Mouse (Mus musculus) heart, postnatal 0 days (tissue): ENCODE measurements around the gene Dock1. TPM values are rescaled to one million over a fixed set of nuclear protein-coding genes. Genes with fewer than 3 reads are reported as not detected.

ENCODE experiments used
- ATAC-seq: fragments of 200-750 bp; cut with Nextera tagmentation; 2 replicates; pipeline ENCODE4 v1.8.0; 2017; ENCODE audit warnings: low read depth, moderate number of reproducible peaks, moderate library complexity; ENCODE audit not compliant: insufficient read depth
- DNase-seq: peaks from one replicate; pipeline ENCODE4 v3.0.0-alpha.2; 2016; ENCODE audit warnings: low spot score
- H3K27ac ChIP-seq: fragments of 300-500 bp; sonication (generic); 2 replicates; pipeline ENCODE4 v1.5.1; 2014; ENCODE audit warnings: low read depth, mild to moderate bottlenecking
- H3K27me3 ChIP-seq: fragments of 300-500 bp; sonication (generic); 2 replicates; pipeline ENCODE4 v1.6.1; 2014; ENCODE audit warnings: low read length, mixed read lengths; ENCODE audit not compliant: control insufficient read depth, insufficient read depth
- H3K36me3 ChIP-seq: fragments of 300-500 bp; sonication (generic); replicated peaks from 2 replicates; pipeline ENCODE4 v1.6.1; 2014; ENCODE audit warnings: low read length, mixed read lengths; ENCODE audit not compliant: control insufficient read depth, insufficient read depth
- H3K4me1 ChIP-seq: fragments of 300-500 bp; sonication (generic); 2 replicates; pipeline ENCODE4 v1.6.1; 2014; ENCODE audit warnings: antibody characterized with exemption; ENCODE audit not compliant: control insufficient read depth, insufficient read depth
- H3K4me2 ChIP-seq: fragments of 300-500 bp; sonication (generic); 2 replicates; pipeline ENCODE4 v1.6.1; 2014; ENCODE audit warnings: low read depth, mild to moderate bottlenecking, low read length, moderate library complexity
- H3K4me3 ChIP-seq: fragments of 300-500 bp; sonication (generic); 2 replicates; pipeline ENCODE4 v1.5.1; 2014; ENCODE audit warnings: low read depth, low read length
- H3K9ac ChIP-seq: fragments of 300-500 bp; sonication (generic); replicated peaks from 2 replicates; pipeline ENCODE4 v1.6.1; 2014; ENCODE audit warnings: low read depth, low read length, mixed read lengths
- H3K9me3 ChIP-seq: fragments of 300-500 bp; sonication (generic); replicated peaks from 2 replicates; pipeline ENCODE4 v1.6.1; 2016; ENCODE audit warnings: low read length; ENCODE audit not compliant: control insufficient read depth
- CTCF ChIP-seq: IDR thresholded peaks from 2 replicates; pipeline ENCODE4 v1.5.1; 2016; ENCODE audit warnings: antibody characterized with exemption, control low read depth, low read depth
- EP300 ChIP-seq: IDR thresholded peaks from 2 replicates; pipeline ENCODE4 v1.6.1; 2016; ENCODE audit warnings: antibody characterized with exemption, low read depth
- WGBS: fragments of 180-500 bp; shearing (Covaris S2); extraction: QIAGEN DNeasy Blood & Tissue Kit; methylation state at CpG from one replicate; pipeline ENCODE4 v1.1.7; 2014; 5-methylcytosine and 5-hydroxymethylcytosine counted together
- polyA plus RNA-seq: library from polyadenylated mRNA; unstranded; fragments of >200 nt; fragmentation: Nextera tagmentation; extraction: Ambion mirVana; gene quantifications from 2 replicates; pipeline ENCODE4 v1.2.1, GENCODE M21; 2015
- total RNA-seq: library from RNA; depleted of rRNA; stranded (reverse); fragments of >200 nt; gene quantifications from 2 replicates; pipeline ENCODE4 v1.2.3, GENCODE M21; 2014; ENCODE audit warnings: low replicate concordance

The Dock1 gene
- total and polyA plus RNA-seq, 2 experiments from 2014 or later, result 9.7 to 15.2 TPM

DNA sequence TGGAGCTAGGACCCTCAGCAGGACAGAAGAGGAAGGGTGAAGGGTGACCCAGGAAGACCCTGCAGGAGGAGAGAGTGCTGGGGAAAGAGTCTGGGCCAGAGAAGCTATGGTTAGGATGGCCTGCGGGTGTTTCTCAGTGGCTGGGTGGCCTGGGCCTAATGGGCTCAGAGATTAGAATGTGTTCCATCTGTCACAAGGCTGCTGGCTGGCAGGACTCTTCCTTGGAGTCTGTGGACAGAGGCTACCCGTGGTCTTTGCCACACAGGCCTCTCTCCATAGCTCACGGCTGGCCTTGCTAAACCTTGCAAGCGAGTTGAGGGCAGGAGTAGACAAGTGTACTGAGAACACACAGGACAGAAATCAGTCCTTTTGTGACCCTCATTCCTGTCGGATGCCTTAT is 32.0 kb downstream of the Dock1 start:
- no peak for ATAC-seq
- H3K4me2 ChIP-seq, result no peak overlapping the region
- no peak overlapping the region for H3K27ac ChIP-seq
- H3K9me3 ChIP-seq, result no peaks in the 10 kb centered on the region
- 58% methylated on average over 5 of the region's 5 CpGs for WGBS
- H3K27me3 ChIP-seq, result no peaks in the 10 kb centered on the region
- no peak for TF ChIP-seq CTCF
- H3K4me3 ChIP-seq, result no peak overlapping the region
- DNase-seq, result no peak
- 0 out of 2 replicates have a peak, but pooled peaks cover 7% of the 10 kb centered on the region for H3K4me1 ChIP-seq
- H3K36me3 ChIP-seq, result no peaks in the 10 kb centered on the region
- H3K9ac ChIP-seq, result no peak overlapping the region

GRCm38 (mm10) chr7:134703704-134704103 is 33.2 kb downstream of the Dock1 start:
- no peaks in the 10 kb centered on the region for H3K36me3 ChIP-seq

DNA sequence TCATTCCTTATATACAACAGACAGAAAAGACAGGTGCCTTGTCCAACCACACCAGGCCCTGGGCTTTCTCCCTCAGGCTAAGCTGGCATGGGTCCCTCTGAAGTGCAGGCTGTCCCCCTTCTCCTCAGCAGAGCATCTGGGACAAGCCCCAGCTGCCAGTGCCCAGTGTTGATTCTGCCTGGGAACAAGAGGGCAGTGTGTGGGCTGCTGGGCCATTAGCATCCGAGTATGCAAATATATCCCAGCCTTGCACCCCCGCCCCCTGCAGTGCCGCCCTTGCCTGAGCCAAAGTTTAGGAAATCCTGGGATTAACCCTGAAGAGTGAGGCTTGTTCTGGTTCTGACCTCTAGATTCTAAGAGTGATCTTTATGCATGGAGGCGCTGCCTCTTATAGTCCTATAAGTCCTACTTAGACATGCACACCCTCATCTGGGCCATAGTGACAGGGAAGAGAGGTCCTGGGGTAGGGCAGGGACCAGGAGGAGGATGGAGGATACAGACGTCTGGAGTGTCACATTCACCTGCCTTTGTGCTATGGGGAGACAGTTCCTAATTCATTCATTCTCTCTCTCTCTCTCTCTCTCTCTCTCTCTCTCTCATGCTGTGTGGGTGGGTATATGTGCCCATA is 38.9 kb downstream of the Dock1 start:
- no peak for ATAC-seq
- WGBS, result 57% methylated on average over 5 of the region's 5 CpGs
- H3K4me3 ChIP-seq, result no peak overlapping the region

More at GRCm38 (mm10) chr7:134703704-134704103, 33.2 kb downstream of the Dock1 start:
- no peak overlapping the region for H3K27ac ChIP-seq
- no peak overlapping the region for H3K4me2 ChIP-seq
- TF ChIP-seq CTCF, result no peak
- no peaks in the 10 kb centered on the region for H3K9me3 ChIP-seq
- 0 out of 2 replicates have a peak, but pooled peaks cover 7% of the 10 kb centered on the region for H3K4me1 ChIP-seq
- ATAC-seq, result peak; percentile 67; the same call in 1 of the 2 replicates
- WGBS, result 12% methylated on average over 2 of the region's 2 CpGs
- H3K27me3 ChIP-seq, result no peaks in the 10 kb centered on the region
- no peak for DNase-seq
- no peak overlapping the region for H3K9ac ChIP-seq
- H3K4me3 ChIP-seq, result no peak overlapping the region

GRCm38 (mm10) chr7:134711576-134711975 is 41.1 kb downstream of the Dock1 start:
- no peak for DNase-seq
- H3K27me3 ChIP-seq, result no peaks in the 10 kb centered on the region
- WGBS, result 91% methylated on average over 1 of the region's 1 CpGs
- no peak overlapping the region for H3K4me2 ChIP-seq
- H3K9ac ChIP-seq, result no peak overlapping the region
- H3K36me3 ChIP-seq, result no peaks in the 10 kb centered on the region
- no peaks in the 10 kb centered on the region for H3K9me3 ChIP-seq
- peak; percentile 29 for TF ChIP-seq CTCF
- no peak for TF ChIP-seq EP300
- no peaks in the 10 kb centered on the region for H3K4me1 ChIP-seq
- no peak overlapping the region for H3K4me3 ChIP-seq
- no peak for ATAC-seq
- H3K27ac ChIP-seq, result no peak overlapping the region

More for the DNA sequence above, 38.9 kb downstream of the Dock1 start:
- no peak overlapping the region for H3K27ac ChIP-seq
- no peaks in the 10 kb centered on the region for H3K36me3 ChIP-seq
- TF ChIP-seq EP300, result no peak
- TF ChIP-seq CTCF, result no peak
- no peak overlapping the region for H3K4me2 ChIP-seq
- H3K4me1 ChIP-seq, result no peaks in the 10 kb centered on the region
- H3K27me3 ChIP-seq, result no peaks in the 10 kb centered on the region
- no peak overlapping the region for H3K9ac ChIP-seq
- DNase-seq, result no peak
- no peaks in the 10 kb centered on the region for H3K9me3 ChIP-seq

- Histone ChIP-seq H3K4me2 (no peak overlapping the region), H3K4me3 (no peak overlapping the region), H3K27ac (no peak overlapping the region), H3K27me3 (no peaks in the 10 kb centered on the region), H3K4me1 (peaks cover 14% of the 10 kb centered on the region), H3K36me3 (no peaks in the 10 kb centered on the region; the same call in 1 of the 2 replicates), H3K9ac (no peak overlapping the region), H3K9me3 (no peaks in the 10 kb centered on the region)
- ATAC-seq (no peak), DNase-seq (no peak)
- WGBS, result 72% methylated on average over 3 of the region's 3 CpGs
- TF ChIP-seq CTCF, result no peak
- TF ChIP-seq EP300, result no peak
These were observed 49.0 kb downstream of the Dock1 start for GRCm38 (mm10) chr7:134719406-134719805.

DNA sequence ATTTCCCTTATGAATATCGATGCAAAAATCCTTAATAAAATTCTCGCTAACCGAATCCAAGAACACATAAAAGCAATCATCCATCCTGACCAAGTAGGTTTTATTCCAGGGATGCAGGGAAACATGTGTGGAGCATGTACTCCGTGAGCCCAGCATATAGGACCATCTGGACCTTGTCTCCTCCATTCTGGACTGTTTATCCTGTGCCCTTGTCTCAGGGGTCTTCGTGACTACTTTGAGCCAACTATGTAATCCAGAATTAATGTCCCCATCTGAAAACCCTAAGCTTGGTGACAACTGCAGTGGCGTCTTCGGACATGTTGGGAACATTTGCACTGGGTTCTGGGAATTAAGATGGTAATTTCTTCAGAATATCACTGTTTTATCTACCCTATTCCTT is 51.9 kb downstream of the Dock1 start:
- H3K27ac ChIP-seq, result no peak overlapping the region
- WGBS, result 93% methylated on average over 7 of the region's 7 CpGs
- no peak overlapping the region for H3K4me3 ChIP-seq
- TF ChIP-seq EP300 (no peak), CTCF (no peak)
- ATAC-seq (no peak), DNase-seq (no peak)
- H3K27me3 ChIP-seq, result no peaks in the 10 kb centered on the region
- H3K4me1 ChIP-seq, result peaks cover 22% of the 10 kb centered on the region
- H3K9me3 ChIP-seq, result no peaks in the 10 kb centered on the region
- no peak overlapping the region for H3K4me2 ChIP-seq
- H3K36me3 ChIP-seq, result peaks cover 5% of the 10 kb centered on the region; the same call in 1 of the 2 replicates
- H3K9ac ChIP-seq, result no peak overlapping the region
